15 mouse cellular contexts compared by ENCODE assay signal in genomic region chr19:20720298-20720697, GRCm38 (mm10). TPM values are rescaled to one million over a fixed set of nuclear protein-coding genes. Genes with fewer than 3 reads are reported as not detected.
DNase-seq lines count a peak whose midpoint lies in the region.
"Had no signal": no experiment of that assay in that cellular context is flagged by ENCODE, and none has a peak within 500 bp of the region (broad histone marks: within the 10 kb centered on the region; RNA-seq: fewer than 3 reads in every experiment).

No protein-coding gene starts in this region.

- peak; percentile 15 to 41 for DNase-seq in frontal cortex, adult 2 months (ENCODE audit: extremely low spot score in 1 of 2, low spot score in 1 of 2)
- no peak for DNase-seq in frontal cortex, postnatal 25 days (ENCODE audit: low spot score in 2 of 2)
- peak; percentile 47 for DNase-seq in brain, adult 2 months (ENCODE audit: low read depth, low spot score)
- DNase-seq in telencephalon, adult 2 months (ENCODE audit: low read depth, low spot score) = peak; percentile 55
- DNase-seq in embryo, embryonic 11 days = no peak
- DNase-seq: adrenal gland, adult 2 months; adrenal gland, postnatal 10 days; adrenal gland, postnatal 25 days; cerebellum, adult 11-12 months; cerebellum, adult 2 months; cerebellum, adult 9-10 months; cerebellum, postnatal 10 days; cerebellum, postnatal 36 days; forebrain, postnatal 0 days had no signal

RNA-seq across cellular contexts. Expression of gene Aldh1a7, which starts 7.1 kb away (rescaled TPM):
- 1.6 and 1.7 TPM in 2 replicates for polyA plus RNA-seq in frontal cortex, adult 2 months (2012; rRNA removed)
- polyA plus RNA-seq: C2C12 had no signal

Comparison
In these comparisons a context has a peak if more than half of its experiments do, and no peak if none do; other contexts are left out.
1. DNase-seq: peak in frontal cortex, adult 2 months (2 of 2), brain, adult 2 months (single experiment) and telencephalon, adult 2 months (single experiment); none in frontal cortex, postnatal 25 days (0 of 2) and embryo, embryonic 11 days (single experiment).